Mouse (Mus musculus): ENCODE results near the gene Hdac4.

Gene Hdac4

DNA sequence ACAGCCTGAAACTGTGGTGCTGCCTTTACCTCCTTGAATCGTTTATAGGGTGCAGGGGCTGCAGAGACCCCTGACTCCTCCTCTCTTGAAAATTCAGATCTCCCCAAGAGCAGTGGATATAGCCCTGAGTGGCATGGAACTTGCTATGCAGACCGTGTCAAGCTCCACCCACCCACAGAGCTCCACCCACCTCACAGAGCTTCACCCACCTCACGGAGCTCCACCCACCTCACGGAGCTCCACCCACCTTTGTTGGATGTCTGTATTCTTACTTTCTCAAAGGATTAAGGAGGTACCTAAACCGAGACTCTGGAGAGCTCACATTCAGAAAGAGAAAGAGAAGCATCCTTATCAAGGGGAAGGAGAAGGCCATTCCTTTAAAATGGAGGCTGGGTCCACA, 279.5 kb downstream of the Hdac4 start:
- no peak for DNase-seq

DNA sequence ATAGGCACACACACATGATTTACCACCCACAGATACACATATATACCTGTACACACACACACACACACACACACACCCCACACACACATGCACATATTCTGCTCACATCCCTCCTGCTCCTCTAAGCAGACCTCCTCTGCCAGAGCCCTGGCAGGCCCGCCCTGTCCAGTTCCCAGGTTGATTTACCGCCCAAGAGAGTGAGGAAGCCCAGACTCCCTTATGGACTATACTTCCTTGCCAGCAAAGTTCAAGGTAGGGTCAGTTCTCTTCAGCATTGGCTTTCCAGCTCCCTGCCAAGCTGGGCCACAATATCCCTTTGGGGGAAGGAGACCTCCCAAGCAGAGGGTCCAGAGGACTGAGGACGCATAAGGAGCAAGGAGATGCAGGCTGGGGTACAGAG, 280.9 kb downstream of the Hdac4 start:
- DNase-seq = no peak

DNA sequence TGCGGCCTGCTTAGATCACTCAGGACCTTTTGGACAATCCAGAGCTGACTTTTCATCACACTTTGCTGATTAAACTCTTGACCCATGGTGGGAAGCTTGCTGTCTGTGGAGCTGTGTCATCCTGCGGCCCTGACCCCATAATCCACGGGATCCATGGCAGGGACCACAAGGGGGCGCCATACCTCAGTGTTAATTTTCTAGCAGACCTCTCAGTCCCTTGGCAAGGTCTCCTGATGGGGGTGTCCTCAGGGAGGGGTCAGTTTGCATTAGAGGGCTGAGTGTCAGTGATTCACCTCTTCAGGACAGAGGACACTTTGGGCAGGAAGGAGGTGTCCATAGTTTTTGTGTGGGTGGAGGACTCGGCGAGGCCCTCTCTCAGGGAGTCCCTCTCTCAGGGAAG, 281.6 kb downstream of the Hdac4 start:
- peak; percentile 53 to 75 for DNase-seq

- DNase-seq = no peak
These were observed 283.0 kb downstream of the Hdac4 start for GRCm38 (mm10) chr1:91912227-91913119.

- peak in 1 of 2 experiments; percentile 44 for DNase-seq
These were observed 290.2 kb downstream of the Hdac4 start for GRCm38 (mm10) chr1:91905268-91905667.

GRCm38 (mm10) chr1:91903241-91903981, 292.1 kb downstream of the Hdac4 start:
- DNase-seq = peak; percentile 63 to 70

DNA sequence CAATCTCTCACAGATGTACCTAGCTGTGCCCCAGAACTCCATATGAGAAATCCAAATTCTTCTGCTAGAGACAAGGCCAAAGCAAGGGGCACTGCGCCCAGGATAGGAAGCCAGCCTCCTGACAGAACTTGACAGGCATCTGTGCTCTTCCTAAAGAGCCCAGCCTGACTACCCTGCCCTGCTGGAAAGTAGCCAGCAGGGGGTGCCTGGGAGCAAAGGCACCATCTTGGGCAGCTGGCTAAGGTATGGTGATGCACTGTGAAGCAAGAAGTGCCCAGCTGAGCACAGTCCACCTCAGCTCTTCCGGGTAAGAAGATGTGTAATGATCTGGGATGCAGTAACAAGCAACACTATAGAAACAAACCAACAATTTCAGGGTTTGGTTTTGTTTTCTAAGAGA, 298.4 kb downstream of the Hdac4 start:
- no peak for DNase-seq

DNA sequence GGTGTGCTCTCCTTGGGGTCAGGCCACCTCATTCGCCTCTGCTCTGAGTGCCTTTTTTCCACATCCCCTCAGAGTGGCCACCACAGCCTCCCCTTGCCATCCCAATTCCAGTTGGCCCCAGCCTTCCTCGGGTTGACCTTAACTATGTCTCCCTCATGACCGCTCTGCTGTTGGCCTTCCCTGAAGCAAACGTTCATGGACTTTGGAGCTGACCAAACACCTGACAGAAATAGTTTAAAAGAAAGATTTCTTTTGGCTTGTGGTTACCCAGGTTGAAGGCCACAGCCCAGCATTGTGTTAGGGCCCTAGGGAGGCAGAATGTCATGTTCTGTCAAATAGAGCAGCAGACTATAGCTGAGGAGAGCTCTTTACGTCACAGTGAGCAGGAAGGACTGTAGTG, 301.2 kb downstream of the Hdac4 start:
- no peak for DNase-seq

- no peak for DNase-seq
These were observed 301.9 kb downstream of the Hdac4 start for GRCm38 (mm10) chr1:91893598-91893997.

DNA sequence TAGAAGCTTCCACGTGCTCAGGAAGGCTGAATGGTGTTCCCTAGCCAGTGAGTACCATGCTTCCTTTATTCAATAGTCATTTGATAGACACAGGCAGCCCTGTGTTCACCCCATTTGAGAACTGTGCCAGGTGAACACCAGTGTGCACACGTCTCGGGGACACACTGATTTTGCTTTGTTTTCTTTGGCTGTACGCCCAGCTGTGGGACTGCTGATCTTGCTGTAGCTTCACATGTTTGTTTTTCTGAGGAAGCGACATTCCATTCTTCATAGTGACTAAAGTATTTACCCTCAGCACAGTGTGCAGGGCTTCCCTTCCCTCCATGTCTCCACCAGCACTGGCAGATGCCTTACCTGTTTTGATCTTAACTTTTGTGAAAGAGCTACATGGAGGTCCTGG, 312.4 kb downstream of the Hdac4 start:
- DNase-seq = no peak

DNA sequence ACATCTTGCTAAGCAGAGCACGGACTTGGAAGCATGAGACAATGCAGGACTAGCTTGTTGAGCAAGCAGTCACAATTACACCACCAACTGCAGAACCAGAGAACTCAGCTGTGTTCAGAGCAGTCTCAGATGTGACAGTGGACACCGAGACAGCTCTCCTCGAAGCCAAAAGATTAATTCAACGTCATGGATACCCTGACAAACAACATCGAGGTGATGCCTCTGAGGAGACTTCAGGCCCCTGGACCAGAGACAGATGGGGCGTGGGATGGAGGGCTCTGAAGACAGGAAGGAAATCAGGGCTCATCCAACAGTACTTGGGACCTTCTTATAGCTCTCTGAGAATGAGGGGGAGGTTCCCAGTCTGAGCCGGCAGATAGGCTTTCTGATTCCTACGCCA, 314.6 kb downstream of the Hdac4 start:
- no peak for DNase-seq

DNA sequence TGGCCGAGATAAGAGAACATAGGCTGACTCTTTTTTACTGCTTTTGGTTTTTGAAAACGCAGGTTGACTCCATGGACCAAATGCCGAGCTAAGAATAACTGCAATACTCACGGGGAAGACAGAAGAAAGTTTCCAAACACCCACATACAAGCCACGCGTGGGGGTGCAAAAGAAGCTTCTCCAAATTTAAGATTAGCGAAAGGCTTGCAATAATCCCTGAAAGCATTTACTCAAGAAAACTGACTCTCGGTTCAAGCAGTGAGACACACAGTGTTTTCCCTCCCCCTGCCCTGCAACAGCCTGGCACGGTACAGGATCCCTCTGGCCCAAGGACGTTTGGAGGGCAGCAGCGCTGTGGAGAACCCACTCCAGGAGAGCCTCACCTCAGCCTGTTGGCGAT, 315.3 kb downstream of the Hdac4 start:
- no peak for DNase-seq

Data from cerebellum, postnatal 25 days (tissue).